Mouse (Mus musculus): Measurements from ENCODE around the gene Psma6. TPM values are rescaled to one million over a fixed set of nuclear protein-coding genes. Genes with fewer than 3 reads are reported as not detected.

Psma6 gene
- polyA plus RNA-seq, 1 experiment = 147 TPM

GRCm38 (mm10) chr12:55462456-55462855 lies 78.4 kb downstream of the Psma6 start:
- H3K27me3 ChIP-seq (ENCODE audit: control insufficient read depth, insufficient read depth, low read length) = no peaks in the 10 kb centered on the region
- DNase-seq = no peak
- 92% methylated on average over 6 of the region's 6 CpGs for WGBS
- no peak overlapping the region for H3K27ac ChIP-seq (ENCODE audit: insufficient read depth, low read length)
- H3K4me1 ChIP-seq (ENCODE audit: control insufficient read depth, insufficient read depth, low read length) = peaks cover 40% of the 10 kb centered on the region
- no peak overlapping the region for H3K4me3 ChIP-seq (replicated peaks; ENCODE audit: insufficient read depth, low read depth, low read length)
- TF ChIP-seq POLR2A (IDR thresholded peaks at IDR 0.05; ENCODE audit: borderline replicate concordance, insufficient read depth, low read length) (no peak), CTCF (IDR thresholded peaks at IDR 0.05; ENCODE audit: borderline replicate concordance, insufficient read depth, low read depth, low read length) (no peak)

GRCm38 (mm10) chr12:55463087-55463486 lies 79.1 kb downstream of the Psma6 start:
- H3K4me3 ChIP-seq (replicated peaks; ENCODE audit: insufficient read depth, low read depth, low read length) = no peak overlapping the region
- H3K27ac ChIP-seq (ENCODE audit: insufficient read depth, low read length) = no peak overlapping the region
- 22% methylated on average over 5 of the region's 5 CpGs for WGBS

GRCm38 (mm10) chr12:55463992-55464845 lies 80.2 kb downstream of the Psma6 start:
- Histone ChIP-seq H3K4me1 (ENCODE audit: control insufficient read depth, insufficient read depth, low read length) (peaks cover 34% of the 10 kb centered on the region), H3K27me3 (ENCODE audit: control insufficient read depth, insufficient read depth, low read length) (no peaks in the 10 kb centered on the region), H3K27ac (ENCODE audit: insufficient read depth, low read length) (peak overlapping the region; percentile 33), H3K4me3 (replicated peaks; ENCODE audit: insufficient read depth, low read depth, low read length) (no peak overlapping the region)
- peak; percentile 41 to 47 for DNase-seq
- TF ChIP-seq CTCF (IDR thresholded peaks at IDR 0.05; ENCODE audit: borderline replicate concordance, insufficient read depth, low read depth, low read length) (no peak), POLR2A (IDR thresholded peaks at IDR 0.05; ENCODE audit: borderline replicate concordance, insufficient read depth, low read length) (no peak)
- 45% methylated on average over 16 of the region's 16 CpGs for WGBS

More at GRCm38 (mm10) chr12:55463087-55463486, 79.1 kb downstream of the Psma6 start:
- TF ChIP-seq CTCF (IDR thresholded peaks at IDR 0.05; ENCODE audit: borderline replicate concordance, insufficient read depth, low read depth, low read length) (no peak), POLR2A (IDR thresholded peaks at IDR 0.05; ENCODE audit: borderline replicate concordance, insufficient read depth, low read length) (no peak)
- no peaks in the 10 kb centered on the region for H3K27me3 ChIP-seq (ENCODE audit: control insufficient read depth, insufficient read depth, low read length)
- DNase-seq = peak; percentile 47 to 63
- H3K4me1 ChIP-seq (ENCODE audit: control insufficient read depth, insufficient read depth, low read length) = peaks cover 38% of the 10 kb centered on the region

GRCm38 (mm10) chr12:55464846-55465361 lies 80.9 kb downstream of the Psma6 start:
- no peak for TF ChIP-seq CTCF (IDR thresholded peaks at IDR 0.05; ENCODE audit: borderline replicate concordance, insufficient read depth, low read depth, low read length)
- no peak for TF ChIP-seq POLR2A (IDR thresholded peaks at IDR 0.05; ENCODE audit: borderline replicate concordance, insufficient read depth, low read length)

GRCm38 (mm10) chr12:55465401-55465983 lies 81.5 kb downstream of the Psma6 start:
- H3K27me3 ChIP-seq (ENCODE audit: control insufficient read depth, insufficient read depth, low read length) = no peaks in the 10 kb centered on the region
- 9% methylated on average over 17 of the region's 17 CpGs for WGBS
- H3K4me1 ChIP-seq (ENCODE audit: control insufficient read depth, insufficient read depth, low read length) = peaks cover 34% of the 10 kb centered on the region
- peak; percentile 74 to 83 for DNase-seq
- TF ChIP-seq POLR2A (IDR thresholded peaks at IDR 0.05; ENCODE audit: borderline replicate concordance, insufficient read depth, low read length) = peak; percentile 42; the same call in 1 of the 2 replicates
- no peak for TF ChIP-seq CTCF (IDR thresholded peaks at IDR 0.05; ENCODE audit: borderline replicate concordance, insufficient read depth, low read depth, low read length)
- H3K27ac ChIP-seq (ENCODE audit: insufficient read depth, low read length) = peak overlapping the region; percentile 94
- peak overlapping the region; percentile 45 for H3K4me3 ChIP-seq (replicated peaks; ENCODE audit: insufficient read depth, low read depth, low read length)

More at GRCm38 (mm10) chr12:55464846-55465361, 80.9 kb downstream of the Psma6 start:
- no peak overlapping the region for H3K4me3 ChIP-seq (replicated peaks; ENCODE audit: insufficient read depth, low read depth, low read length)
- 48% methylated on average over 14 of the region's 14 CpGs for WGBS
- H3K4me1 ChIP-seq (ENCODE audit: control insufficient read depth, insufficient read depth, low read length) = peaks cover 34% of the 10 kb centered on the region
- DNase-seq = no peak
- no peaks in the 10 kb centered on the region for H3K27me3 ChIP-seq (ENCODE audit: control insufficient read depth, insufficient read depth, low read length)
- H3K27ac ChIP-seq (ENCODE audit: insufficient read depth, low read length) = peak overlapping the region; percentile 94

- H3K4me1 ChIP-seq (ENCODE audit: control insufficient read depth, insufficient read depth, low read length) = peaks cover 34% of the 10 kb centered on the region
- no peaks in the 10 kb centered on the region for H3K27me3 ChIP-seq (ENCODE audit: control insufficient read depth, insufficient read depth, low read length)
- WGBS = 39% methylated on average over 7 of the region's 7 CpGs
- peak overlapping the region; percentile 60 for H3K27ac ChIP-seq (ENCODE audit: insufficient read depth, low read length)
- peak; percentile 46 to 50 for DNase-seq
- H3K4me3 ChIP-seq (replicated peaks; ENCODE audit: insufficient read depth, low read depth, low read length) = no peak overlapping the region
- TF ChIP-seq CTCF (IDR thresholded peaks at IDR 0.05; ENCODE audit: borderline replicate concordance, insufficient read depth, low read depth, low read length) (no peak), POLR2A (IDR thresholded peaks at IDR 0.05; ENCODE audit: borderline replicate concordance, insufficient read depth, low read length) (no peak)
Observed at GRCm38 (mm10) chr12:55466088-55466701, 82.2 kb downstream of the Psma6 start.

- Histone ChIP-seq H3K4me3 (replicated peaks; ENCODE audit: insufficient read depth, low read depth, low read length) (no peak overlapping the region), H3K27me3 (ENCODE audit: control insufficient read depth, insufficient read depth, low read length) (no peaks in the 10 kb centered on the region), H3K4me1 (ENCODE audit: control insufficient read depth, insufficient read depth, low read length) (peaks cover 34% of the 10 kb centered on the region), H3K27ac (ENCODE audit: insufficient read depth, low read length) (no peak overlapping the region)
- TF ChIP-seq CTCF (IDR thresholded peaks at IDR 0.05; ENCODE audit: borderline replicate concordance, insufficient read depth, low read depth, low read length) (no peak), POLR2A (IDR thresholded peaks at IDR 0.05; ENCODE audit: borderline replicate concordance, insufficient read depth, low read length) (no peak)
- WGBS = 53% methylated on average over 5 of the region's 5 CpGs
- DNase-seq = no peak
Observed at GRCm38 (mm10) chr12:55466816-55467215, 82.8 kb downstream of the Psma6 start.
